Mouse (Mus musculus) lung, adult 2 months (tissue): Measurements from ENCODE around the gene Ptpn3.

Experiments
- CTCF ChIP-seq: fragments of 200-500 bp; IDR thresholded peaks from 2 replicates; pipeline ENCODE4 v1.5.1; 2011; ENCODE audit warnings: mild to moderate bottlenecking, low read length, control low read depth; ENCODE audit not compliant: insufficient read depth
- POLR2A ChIP-seq: fragments of 200-500 bp; IDR thresholded peaks from 2 replicates; pipeline ENCODE4 v1.6.1; 2011; ENCODE audit warnings: low read depth, mild to moderate bottlenecking, control low read depth, low read length, borderline replicate concordance; ENCODE audit errors: extremely low read depth

GRCm38 (mm10) chr4:57183493-57183892 is 118.1 kb downstream of the Ptpn3 start:
- TF ChIP-seq CTCF (no peak), POLR2A (no peak)
